Mouse (Mus musculus): ENCODE results near the gene Cblb.

Cblb gene

DNA sequence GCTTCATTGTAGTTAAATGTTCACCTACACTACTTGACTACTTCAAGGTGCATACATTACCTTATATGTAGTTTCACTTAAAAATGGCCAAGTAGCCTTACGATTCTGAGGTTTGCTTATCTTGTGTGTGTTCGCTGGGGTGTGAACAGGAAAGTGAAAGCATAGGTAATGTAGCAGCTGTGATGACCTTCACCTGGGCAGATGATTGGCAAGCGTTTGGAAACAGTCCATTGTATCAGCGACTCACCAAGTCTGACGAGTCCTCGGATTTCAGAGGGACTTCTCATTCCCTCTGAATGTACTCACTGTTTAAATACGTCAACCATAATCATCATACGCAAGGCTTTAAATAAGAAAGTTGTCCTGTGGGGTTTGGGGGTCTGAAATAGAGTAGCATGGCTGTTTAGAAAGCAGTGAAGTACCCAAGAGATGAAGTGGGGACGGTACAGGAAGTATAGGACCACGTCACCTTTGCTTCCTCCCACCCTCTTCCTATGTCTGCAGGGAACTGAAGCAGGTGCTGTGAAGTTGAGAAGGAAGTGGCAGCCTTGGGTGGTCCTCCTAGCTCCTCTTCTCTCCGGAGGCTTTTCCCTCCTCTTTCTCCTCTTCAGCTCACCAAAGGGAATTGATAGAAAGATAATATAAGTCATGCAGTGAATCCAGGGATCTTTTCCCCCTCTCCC is 101.9 kb downstream of the Cblb start:
- no peak for DNase-seq (ENCODE audit: low read depth)

DNA sequence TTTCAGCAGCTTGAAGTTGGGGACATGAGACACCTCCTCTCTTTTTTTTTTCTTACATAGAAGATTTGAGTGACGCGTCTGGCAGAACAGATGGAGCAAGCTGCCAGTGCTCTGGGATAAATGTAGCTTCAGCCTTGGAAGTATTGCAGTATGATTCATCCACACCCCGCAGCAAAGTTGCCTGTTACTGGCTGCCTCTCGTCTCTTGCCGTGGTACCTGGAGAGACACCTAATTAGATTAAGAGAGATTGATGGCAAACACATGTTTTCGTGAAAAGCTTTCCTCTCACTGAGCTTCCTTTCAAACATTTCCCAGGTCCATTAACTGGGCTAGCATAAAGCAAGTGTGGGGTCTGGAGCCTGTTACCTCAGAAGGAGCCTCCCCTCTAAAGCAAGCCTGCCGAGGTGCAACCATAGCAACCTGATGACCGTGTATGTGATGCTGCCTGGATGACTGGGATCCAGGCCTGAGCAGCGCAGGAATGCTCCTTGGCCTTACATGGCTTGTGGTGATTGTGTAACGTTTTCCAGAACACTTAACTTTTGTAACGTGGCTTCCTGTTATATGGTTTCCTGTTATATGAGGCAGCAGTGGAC is 103.7 kb downstream of the Cblb start:
- no peak for DNase-seq (ENCODE audit: low read depth)

DNA sequence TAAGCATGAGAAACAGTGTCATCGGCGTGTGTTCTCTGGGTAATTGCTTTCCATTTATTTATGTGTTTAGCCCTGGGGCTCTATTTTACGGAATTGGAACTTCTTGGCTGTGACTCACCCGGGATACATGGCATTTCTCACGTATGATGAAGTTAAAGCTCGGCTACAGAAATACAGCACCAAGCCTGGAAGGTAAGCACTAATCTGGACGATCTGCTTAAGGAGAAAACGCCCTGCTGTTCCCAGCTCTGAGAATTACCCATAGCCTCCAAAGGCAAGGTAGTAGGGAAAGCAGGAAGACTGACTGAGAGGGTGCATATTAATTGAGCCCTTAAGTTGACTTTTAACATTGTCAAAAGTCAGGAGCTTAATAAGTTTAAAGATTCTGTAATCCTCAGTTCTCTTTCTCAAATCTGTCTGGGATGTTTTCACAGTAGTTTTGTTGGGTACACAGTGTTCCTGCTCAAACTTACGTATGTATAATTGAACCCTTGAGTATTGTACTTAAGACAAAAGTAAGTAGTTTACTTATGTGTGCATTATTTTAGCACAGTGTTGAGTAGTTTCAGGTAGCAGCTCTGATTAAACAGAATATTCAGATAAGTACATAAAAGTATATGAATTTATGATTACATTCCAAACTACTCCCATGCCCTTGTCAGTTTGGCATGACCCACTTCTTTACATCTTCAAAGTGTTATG is 104.8 kb downstream of the Cblb start:
- DNase-seq (ENCODE audit: low read depth): no peak

DNA sequence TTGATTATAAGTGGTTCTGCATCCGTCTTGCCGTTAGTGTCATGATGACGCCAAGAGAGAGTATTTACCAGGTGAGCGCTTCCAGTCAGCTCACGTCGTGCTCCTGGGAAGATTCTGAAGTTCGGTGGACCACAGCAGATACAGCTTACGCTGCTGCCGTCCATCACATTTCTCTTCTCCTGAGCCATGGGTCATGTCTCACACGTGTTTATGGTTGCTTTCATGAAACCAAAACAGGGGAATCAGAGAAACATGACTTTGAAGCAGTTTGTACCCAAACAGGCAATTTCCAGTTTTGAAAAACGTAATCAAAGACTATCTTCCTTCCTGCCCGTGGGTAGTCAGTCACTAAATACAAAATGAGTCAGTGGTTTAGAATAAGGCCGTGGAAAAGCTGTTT is 112.1 kb downstream of the Cblb start:
- DNase-seq (ENCODE audit: low read depth): no peak

DNA sequence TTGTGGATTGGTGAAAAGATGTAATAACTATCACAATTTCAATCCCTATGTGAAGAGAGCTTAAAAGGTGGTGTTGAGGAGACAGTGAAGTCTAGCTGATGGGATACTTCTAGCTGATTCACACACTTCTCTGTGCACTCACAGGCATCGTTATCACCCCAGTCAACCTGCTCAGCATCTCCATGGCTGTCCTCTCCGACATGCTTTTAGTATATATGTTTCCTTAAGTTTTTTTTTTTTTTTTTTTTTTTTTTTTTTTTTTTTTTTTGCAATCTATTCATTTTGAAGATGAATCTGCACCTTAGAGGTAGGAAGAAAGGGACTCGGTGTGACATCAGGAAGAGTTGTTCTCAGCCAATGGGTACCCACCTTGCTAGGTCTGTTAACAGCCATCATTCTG is 112.8 kb downstream of the Cblb start:
- no peak for DNase-seq (ENCODE audit: low read depth)

DNA sequence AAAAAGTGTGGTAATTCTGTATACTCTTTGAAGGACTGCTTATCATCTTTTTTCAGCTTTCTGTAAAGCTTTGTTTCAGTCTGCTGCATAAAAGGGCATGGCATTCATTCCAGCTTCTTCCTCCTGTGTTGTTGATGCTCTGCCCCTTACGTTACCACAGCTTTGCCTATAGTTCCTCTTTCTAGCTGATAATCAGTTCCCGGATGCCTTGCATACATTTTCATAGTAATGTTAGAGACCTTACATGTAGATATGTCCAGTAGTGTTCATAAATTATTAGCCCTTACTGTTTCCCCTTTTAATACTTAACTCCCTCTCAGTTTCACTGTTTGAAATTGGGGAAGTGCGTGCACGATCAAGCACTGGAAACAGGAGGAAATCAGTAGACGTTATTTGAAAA is 113.8 kb downstream of the Cblb start:
- peak; percentile 16 for DNase-seq (ENCODE audit: low read depth)

DNA sequence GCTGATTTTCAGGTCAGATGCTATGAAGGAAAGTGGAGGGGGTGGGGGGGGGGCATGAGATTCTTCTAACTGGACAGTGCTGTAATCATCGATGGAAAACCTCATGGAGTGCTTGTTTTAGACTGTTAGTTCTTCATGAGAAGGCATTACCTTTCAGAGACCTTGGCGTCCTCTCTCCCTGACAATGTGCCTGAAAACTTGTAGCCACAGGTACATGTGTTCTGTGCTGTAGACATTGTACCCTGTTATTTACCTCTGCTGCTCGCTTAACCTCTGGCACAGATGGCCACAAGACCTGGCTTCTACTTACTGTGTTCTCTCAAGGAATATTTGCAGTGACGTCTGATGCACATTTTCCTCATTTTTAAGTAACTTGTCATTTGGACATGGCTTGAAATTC is 114.5 kb downstream of the Cblb start:
- DNase-seq (ENCODE audit: low read depth): no peak

DNA sequence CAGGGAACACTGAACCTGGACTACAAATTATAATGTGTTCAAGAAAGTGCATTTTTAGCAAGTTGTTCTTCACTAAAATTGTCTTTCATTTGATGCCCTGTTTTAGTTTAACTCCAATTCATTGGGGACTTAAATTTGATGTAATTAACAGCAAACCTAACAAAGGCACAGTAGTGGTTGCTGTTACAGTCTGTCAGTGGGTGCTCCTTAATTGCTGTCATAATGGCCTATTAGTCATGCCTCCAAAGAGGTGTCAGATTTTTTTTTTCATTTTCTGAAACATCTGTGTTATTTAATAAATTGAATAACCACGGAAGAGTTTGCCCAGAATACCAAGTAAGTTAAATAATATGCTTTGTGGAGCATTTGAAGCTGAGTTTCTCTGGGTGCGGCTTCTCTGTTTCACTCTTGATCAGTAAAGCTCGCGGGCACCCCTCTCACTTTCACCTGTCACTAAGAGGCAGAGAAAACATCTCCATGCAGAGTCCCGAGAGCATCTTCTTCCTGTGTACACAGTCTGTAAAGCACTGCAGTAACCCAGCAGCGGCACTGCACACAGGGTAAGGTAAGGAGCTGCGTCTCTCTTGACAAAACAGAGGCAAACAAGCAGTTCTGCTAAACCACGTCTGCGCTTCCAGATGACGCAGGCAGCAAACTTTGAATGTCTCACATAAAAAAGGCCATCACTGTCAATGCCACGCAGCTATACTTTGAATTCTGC is 116.1 kb downstream of the Cblb start:
- DNase-seq (ENCODE audit: low read depth): no peak

DNA sequence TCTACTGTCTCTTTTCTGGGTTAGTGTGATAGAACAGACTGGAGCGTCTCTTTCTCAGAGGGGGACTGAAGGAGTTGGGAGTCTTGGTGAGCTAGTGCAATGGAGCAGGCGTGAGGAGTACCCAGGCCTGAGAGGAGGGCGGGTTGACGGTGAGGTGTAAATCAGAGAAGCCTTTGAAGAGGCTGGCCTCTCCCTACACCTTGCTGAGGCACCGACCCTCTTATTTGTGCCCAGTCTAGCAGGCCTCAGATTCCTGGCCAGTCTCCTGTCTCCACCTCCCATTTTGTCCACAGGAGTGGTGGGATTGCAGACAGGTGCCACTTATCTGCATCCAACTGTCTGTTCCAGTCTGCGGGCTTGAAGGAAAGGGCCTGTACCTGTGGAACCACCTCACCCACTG is 117.0 kb downstream of the Cblb start:
- no peak for DNase-seq (ENCODE audit: low read depth)

DNA sequence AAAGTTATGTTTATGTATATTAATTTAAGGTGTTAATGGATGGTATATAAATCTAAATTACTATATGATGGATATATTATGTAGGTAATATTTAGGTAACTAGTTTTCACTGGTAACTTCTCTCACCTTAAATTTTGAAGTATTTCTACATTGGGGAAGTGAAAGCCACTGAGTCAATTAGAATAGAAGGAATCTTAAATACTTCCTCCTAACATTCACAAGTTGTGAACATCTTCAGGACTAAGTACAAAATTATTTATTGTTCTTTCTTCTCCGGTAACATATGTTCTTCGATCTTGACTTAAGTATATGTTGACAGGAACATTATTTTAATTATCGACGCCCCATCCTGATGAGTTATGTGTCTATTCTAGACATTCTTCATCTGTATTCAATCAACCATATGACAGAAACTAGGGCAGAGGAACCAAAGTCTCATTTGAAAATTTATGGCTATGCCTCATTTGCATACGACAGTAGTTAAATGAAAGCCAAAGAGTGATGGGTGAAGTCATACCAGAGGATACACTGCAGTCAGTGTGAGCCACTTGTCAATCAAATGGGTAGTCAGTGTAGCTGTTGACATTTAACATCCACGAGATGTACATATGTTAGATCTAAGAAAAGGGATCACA is 118.2 kb downstream of the Cblb start:
- DNase-seq (ENCODE audit: low read depth): no peak

DNA sequence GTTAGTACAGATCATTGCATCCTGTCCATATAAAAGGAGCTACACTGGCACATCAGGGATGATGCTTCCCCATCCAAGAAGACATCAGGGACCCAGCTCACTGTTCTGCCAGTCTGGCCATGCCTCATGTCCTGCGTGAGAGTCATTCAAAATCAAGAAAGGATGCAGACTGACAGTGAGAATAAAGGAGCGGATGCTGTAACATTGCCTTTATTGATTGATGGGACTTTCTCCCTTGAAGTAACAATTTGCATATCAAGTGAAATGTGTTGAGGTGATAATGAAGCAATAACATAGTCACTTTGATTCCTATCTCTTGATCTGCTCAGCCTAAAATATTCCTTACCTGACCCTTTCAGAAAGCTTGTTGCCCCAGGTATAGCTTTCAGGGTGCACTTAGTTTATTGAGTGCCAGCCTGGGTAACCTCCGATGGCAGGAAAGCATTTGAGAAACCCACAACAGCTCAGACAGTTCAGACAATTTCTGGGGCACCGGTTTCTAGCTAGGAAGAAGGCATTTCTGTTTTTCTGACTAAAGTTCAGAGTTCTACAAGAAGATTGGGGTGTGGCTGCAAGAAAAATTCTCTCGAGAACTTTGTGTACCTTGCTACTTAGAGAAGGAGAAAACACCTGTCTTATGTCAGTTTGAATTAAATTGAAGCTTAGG is 124.1 kb downstream of the Cblb start:
- DNase-seq (ENCODE audit: low read depth): no peak

DNA sequence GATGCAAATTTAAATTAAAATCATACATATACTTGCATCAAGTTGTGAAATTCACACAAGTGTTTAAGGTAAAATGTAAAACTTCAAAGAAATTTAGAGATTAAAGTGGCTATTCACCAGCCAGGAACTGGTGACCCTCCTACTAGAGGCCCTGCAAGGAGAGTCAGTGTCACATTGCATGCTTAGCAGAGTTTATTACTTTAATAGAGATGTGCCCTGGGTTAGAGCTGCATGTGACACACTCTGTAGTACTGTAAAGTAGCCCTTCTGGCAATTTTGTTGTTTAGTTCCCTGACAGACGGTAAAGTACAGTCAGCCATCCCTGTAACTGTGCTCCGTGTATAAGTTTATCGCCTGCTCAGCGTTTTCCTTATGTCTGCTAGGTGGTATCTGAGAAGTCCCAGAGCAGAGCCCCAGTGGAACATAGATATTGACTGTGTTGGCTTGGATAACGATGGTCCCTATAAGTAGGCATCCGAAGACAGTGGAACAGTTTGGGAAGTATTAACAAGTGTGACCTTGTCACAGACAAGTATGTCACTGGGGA is 129.0 kb downstream of the Cblb start:
- no peak for DNase-seq (ENCODE audit: low read depth)

DNA sequence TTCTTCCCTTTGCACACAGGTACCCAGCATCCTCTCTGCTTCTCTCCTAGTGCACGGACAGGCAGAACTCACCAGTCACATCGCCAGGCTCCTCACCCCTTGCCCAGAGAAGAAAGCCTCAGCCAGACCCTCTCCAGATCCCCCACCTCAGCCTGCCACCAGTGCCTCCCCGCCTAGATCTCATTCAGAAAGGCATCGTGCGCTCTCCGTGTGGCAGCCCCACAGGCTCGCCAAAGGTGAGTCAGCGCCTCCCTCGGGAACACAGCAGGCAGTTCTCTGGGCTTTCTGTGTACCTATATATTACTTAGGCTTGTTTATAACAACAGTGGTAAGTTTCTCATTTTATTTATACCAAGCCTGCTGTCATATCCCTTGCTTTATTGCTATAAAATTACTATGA is 133.2 kb downstream of the Cblb start:
- no peak for DNase-seq (ENCODE audit: low read depth)

DNA sequence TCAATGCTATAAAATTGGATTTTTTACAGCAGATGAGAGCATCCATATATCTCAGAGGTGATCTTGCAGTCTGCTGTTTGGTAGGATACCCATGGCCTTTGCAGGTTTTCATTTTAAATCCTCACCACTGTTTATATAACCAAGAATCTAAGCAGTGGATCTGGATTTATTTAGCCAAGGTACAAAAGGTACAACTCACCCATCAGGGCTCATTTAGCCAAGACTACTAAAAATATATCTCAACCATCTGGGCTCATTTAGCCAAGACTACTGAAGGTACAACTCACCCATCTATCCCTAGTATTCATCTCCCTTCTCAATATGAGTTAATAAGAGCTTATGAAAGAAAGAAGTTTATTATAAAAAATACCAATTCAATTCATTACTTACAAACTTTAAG is 142.2 kb downstream of the Cblb start:
- no peak for DNase-seq (ENCODE audit: low read depth)

DNA sequence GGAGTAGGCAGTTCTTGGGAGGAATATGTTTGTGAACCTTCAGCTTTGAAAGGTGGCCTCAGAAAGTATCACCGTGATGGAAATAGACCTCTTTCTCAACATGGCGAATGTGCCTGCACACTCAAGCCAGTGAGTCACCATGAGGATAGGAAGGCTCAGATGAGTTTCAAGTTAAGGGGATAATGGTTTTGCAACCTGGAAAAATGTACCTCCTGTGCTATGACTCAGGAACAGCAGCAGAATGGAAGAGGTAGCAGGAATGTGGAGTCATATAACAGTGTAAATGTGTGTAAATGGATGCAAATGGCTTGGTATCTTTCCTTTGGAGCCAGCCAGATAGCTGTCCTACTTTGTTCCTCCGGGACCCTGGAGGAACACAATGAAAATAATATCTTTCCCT is 148.8 kb downstream of the Cblb start:
- DNase-seq (ENCODE audit: low read depth): no peak

DNA sequence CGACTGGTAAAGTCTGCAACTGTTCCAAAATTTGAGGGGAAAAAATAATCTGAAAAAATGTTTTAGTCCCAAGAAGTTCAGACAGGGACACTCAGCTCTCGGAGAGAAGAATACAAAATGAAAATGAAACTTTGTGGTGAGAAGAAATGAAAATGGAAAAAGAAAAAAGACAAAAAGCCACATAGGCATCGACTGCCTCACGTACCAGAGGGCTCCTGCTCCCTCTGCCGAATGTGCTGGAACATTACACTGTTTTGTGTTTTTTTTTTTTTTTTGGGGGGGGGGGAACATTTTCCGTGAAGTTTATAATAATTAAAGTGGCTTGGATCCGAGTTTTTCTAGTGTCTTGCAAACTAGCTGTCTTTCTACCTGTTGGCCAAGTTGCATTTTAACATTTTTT is 151.0 kb downstream of the Cblb start:
- no peak for DNase-seq (ENCODE audit: low read depth)

DNA sequence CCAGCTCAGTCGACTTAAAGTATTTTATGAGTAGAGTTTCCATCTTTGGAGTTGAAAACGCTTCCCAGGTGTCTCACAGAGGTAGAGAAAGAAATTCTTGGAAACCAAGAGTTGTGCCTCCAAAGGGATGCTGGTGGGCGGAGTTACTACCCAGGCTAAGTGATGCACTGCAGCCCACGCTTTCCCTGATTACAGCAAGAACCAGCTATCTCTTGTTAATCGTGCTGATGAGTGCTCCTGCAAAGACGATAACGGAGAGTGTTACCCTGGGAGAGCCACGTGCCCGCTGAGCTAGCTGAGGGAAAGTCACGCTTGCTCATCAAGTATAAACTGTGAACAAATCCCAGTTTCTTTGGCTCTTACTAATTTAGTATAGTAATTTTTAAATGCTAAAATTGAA is 153.3 kb downstream of the Cblb start:
- DNase-seq (ENCODE audit: low read depth): no peak

DNA sequence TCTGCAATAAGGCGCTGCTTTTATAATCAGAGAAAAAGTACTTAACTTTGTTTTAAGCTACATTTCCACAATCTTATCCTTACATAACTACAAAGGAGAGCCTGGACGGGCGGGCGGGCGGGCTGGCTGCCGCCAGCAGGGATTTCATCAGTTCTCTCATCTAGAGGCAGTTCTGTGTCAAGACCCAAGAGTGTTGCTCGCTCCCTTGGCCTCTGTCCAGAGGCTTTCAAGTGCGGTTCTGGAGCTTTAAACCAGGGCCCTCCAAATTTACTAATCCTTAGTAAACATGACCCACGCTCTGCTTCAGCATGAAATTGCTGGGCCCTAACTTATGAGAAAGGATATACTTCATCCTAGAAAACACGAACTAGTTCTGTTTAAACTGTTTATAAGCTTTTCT is 155.7 kb downstream of the Cblb start:
- no peak for DNase-seq (ENCODE audit: low read depth)

DNA sequence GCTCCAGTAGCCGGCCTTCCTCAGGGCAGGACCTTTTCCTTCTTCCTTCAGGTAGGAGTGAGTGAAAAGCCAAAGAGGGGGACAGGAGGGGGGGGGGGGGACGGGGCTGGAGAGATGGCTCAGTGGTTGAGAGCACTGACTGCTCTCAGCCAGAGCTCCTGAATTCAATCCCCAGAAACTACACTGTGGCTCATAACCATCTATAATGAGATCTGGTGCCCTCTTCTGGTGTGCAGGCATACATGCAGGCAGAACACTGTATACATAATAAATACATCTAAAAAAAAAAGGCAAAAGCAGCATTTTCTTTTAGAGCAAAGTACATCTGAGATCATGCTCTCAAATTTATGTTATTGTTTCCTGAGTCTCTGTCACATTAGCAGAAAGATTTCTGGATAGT is 158.1 kb downstream of the Cblb start:
- DNase-seq (ENCODE audit: low read depth): no peak

DNA sequence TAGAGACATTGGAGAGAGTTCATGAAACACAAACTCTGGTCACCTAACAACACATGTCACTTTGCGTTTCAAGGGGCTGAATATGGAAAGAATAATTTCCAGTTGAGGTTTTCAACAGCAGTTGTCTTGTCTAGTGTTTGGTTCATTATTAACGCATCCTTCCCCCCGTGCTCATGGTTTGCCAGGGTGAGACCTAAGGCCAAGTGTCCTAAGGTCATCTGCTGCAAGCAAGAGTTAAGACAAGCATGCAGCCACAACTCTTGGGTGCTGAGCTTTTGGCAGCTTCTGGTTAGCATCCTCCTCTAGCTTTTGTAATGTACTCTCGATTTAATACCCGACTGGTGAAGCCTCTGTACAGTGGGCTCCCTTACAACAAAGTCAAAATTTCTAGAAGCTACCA is 159.7 kb downstream of the Cblb start:
- no peak for DNase-seq (ENCODE audit: low read depth)

DNA sequence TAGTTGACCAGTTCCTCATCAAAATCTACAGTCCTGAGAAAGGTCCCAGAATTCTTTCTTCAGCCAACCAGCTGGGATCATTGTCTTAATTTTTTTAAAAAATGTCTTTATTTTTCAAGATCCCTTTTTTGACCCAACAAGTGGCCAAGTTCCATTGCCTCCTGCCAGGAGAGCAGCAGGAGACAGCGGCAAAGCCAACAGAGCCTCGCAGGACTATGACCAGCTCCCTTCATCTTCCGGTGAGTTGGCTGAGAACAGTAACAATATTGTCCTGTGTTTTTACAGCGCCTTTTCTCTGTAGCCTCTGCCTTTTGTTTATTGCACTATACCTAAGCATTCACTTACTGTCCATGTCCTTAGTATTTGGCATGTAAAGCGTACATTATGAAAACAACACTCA is 163.0 kb downstream of the Cblb start:
- no peak for DNase-seq (ENCODE audit: low read depth)

DNA sequence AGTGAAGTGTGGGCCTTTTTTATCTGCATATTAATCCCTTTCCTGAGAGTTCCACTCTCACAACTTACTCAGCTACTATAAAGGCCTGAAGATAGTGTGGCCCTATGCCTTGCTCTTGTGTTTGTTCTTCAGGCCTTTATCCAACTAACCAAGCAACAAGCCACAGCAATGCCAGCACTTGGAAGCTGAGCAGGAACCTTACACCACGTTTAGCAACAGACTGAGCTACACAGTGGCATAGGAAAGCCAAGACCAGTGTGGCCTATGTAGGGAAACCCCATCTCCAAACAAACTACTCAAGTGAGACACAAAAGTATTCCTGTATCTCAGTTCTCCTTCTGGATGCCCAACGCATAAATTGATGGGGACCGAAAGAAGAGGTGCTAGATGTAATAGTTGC is 163.8 kb downstream of the Cblb start:
- DNase-seq (ENCODE audit: low read depth): no peak
